Mouse (Mus musculus): ENCODE measurements around the gene Stat4.

Gene Stat4

DNA sequence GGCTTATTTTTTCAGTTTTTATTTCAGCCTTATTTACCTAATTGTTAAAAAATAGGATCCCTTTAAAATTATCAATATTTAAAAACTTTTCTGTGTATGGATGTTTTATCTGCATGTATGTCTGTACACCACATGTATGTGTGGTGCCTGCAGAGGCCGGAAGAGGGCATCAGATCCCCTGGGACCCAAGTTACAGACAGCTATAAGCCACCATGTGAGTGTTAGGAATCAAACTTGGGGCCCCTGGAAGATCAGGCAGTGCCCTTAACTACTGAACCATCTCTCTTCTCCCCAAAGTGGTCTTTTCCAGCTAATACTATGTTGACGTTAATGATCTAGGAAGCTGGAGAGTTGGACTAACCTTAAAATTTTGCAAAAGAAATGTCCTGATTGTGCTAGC, 160.5 kb downstream of the Stat4 start:
- DNase-seq: no peak

DNA sequence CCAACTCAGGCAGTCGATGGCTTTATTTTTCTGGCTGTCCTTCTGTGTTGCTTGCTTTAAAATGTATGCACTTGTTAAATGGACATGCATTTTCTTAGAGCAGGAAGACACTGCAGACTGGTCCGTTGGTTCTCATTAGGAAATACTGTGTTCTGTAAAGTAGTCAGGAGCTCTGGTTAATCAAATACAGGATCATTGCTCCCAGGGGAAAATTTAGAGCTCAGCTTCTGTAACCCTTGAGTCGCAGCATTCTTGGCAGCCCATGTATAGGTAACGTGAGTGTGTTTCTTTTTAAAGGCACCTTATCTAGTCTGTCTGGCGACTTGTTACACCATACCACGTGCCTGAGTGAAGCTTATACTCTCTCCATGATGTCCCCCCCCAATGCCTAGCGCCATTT, 161.2 kb downstream of the Stat4 start:
- peak; percentile 32 to 65 for DNase-seq

DNA sequence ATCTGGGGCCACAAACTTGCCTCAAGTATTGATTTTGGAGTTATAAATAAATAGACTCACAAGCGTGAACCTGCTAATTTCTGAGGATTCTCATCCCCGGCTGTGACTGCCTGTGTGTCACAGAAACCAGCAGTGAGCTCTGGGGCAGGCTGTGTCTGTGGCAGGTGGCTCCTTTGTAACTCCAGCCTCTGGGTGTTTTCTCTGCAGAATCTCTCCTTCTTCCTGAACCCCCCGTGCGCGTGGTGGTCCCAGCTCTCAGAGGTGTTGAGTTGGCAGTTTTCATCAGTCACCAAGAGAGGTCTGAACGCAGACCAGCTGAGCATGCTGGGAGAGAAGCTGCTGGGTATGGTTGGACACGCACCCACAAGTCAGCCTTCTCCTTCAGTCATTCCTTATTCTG, 161.7 kb downstream of the Stat4 start:
- no peak for DNase-seq

DNA sequence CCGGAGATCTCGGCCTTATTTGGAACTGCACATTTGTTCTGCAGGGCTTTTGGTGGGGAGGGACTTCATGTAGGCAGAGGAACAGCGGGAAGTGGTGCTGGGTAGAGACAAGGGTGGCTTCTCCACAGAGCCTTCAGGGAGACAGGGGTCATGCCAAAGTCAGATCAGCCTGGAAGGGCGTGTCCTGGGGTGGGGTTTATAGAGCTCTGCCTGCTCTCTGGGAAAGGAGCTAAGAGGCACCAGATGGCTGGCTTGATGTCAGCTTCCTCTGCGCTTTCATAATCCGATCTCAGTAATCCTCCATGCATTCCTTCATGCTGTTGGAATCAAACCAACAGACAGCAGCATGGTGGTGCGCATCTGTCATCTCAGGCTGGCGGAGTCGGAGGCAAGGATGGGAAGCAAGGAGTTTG, 163.0 kb downstream of the Stat4 start:
- peak in 1 of 2 experiments; percentile 16 for DNase-seq

DNA sequence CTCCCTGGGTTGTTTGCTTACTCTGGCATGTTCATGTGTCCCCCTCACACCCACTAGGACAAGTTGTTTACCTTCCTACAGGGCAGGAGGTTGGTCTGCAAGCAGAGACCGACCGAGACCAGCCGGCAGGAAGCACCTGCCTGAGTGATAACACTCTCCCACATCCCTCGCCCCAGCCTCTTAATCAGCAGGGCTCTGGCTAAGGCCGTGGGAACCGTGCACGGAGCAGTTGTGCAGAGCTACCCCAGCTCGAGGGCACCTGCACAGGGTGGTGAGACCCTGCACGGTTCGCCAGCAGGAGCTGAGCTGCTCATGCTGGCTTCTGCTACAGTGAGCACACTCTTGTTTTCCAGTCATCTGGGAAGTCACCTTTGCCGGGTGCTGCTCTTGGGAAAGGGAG, 163.7 kb downstream of the Stat4 start:
- DNase-seq: no peak

DNA sequence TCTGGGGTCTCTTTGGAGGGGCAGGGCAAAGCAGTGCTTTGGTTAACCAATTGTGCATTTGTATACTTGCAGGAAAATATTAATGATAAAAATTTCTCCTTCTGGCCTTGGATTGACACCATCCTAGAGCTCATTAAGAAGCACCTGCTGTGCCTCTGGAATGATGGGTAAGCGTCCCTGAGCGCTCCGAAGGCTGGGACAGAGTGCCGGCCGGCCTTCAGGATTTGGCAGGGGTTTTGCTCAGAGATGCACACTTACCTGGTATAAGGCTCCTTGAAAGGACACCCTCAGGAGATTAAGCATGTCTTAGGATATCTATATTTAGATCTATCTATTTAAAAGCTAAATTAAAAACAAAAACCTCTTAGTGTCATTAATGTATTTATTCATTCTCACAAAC, 164.2 kb downstream of the Stat4 start:
- DNase-seq: no peak

DNA sequence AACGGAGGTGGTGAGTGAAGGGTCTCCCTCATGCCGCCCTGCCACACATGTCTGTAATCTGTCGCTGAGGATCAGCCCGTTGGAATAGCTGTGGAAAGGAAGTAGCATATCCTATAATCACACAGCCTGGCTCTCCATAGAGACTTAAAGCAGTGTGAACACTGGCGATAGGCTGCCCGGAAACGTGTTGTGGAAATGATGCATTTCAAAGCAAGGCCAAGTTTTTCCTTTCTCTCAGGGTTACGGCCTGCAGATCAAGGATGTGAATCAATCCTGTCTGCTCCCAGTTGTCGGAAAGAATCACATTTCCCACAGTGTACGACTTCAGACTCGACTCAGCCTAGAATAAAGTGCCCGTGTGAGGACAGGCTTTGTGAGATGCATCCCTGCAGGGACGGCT, 165.4 kb downstream of the Stat4 start:
- DNase-seq: no peak

DNA sequence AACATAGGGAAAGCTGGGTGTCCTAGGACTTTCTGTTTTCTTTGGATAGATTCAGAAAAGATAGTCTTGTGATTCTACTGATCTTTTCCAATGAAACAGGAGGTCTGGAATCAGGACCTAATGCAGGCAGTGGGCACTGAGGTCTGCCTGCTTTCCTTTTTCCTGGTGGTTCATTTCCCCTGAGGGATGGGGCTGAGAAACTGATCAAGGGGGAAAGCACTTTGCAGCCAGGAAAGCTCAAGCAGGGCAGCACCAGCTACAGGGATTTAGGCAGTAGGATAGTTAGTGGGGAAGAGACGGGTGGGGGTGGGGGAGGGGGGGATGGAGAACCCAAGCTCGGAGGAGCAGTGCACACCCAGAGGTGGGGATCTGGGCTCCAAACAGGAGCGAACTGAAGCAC, 166.0 kb downstream of the Stat4 start:
- DNase-seq: no peak

DNA sequence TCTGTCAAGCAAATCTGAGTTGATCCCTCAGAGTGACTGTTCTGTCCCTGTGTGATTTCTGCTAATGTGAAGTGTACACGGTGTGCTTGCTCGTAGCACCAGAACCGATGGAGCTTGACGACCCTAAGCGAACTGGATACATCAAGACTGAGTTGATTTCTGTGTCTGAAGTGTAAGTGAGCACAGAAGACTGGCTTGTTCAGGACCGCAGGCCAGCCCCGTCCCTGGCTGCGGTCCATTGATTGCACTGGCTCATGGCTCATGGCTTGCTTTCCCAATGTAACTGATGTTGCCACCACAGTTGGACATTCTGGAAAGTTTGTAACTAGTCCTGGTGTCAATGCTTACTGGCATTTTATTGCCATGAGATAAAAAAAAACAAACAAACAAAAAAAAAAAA, 167.9 kb downstream of the Stat4 start:
- DNase-seq: peak; percentile 78 to 82

DNA sequence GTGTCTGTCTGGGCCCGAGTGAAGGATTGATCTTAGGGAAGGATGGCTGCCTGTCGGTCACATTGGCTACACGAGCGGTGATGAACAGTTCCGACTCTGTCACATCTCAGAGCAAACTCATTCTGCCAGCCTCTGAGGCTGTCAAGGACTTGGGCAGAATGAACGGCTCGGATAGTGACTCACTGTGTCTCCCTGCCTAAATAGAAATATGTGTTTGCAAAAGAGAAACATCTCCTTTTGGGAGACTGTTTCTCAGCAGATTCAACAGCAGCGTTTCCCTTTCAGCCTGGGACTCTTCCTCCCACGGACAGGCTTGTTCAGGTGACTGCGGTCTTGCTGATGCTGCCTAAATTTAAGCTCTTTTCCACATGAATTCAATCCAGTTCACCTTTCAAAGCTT, 169.4 kb downstream of the Stat4 start:
- no peak for DNase-seq

Measured in kidney, postnatal 36 days (tissue).